Mouse (Mus musculus): ENCODE data around the gene Chst15.

- TF ChIP-seq CTCF (conservative IDR thresholded peaks at IDR 0.05; ENCODE audit: low read length) (no peak), NANOG (IDR thresholded peaks at IDR 0.05; ENCODE audit: borderline replicate concordance, low read length) (no peak)
These were observed 112.9 kb downstream of the Chst15 start for GRCm38 (mm10) chr7:132204073-132204612.

Data from E14TG2a.4 (cell line).